Mouse (Mus musculus): ENCODE results near the gene Gm8005.
"Not testable (repeated sequence)": the region's sequence is repeated elsewhere in the genome, so short reads cannot be mapped to it uniquely, and the experiment has no call there.

- TF ChIP-seq CTCF (IDR thresholded peaks at IDR 0.05; ENCODE audit: extremely low read depth, insufficient read depth, insufficient read length, insufficient replicate concordance); POLR2A (IDR thresholded peaks at IDR 0.05; ENCODE audit: low read depth, low read length): not testable (repeated sequence)
Measured at GRCm38 (mm10) chr14:42439573-42439972, at the start of gene Gm8005.

All from spleen, adult 2 months (tissue).